Mouse (Mus musculus): Measurements from ENCODE around the gene Olfr1097.

Gene Olfr1097

GRCm38 (mm10) chr2:86892116-86892515 is at the start of gene Olfr1097:
Gene Olfr1097 (minus strand): TSS chr2:86892216.
- no peak for DNase-seq (ENCODE audit: low read depth, low spot score)

GRCm38 (mm10) chr2:86926557-86926956 is 34.5 kb upstream of the Olfr1097 start:
- no peak for DNase-seq (ENCODE audit: low read depth, low spot score)

- no peak for DNase-seq (ENCODE audit: low read depth, low spot score)
Measured at GRCm38 (mm10) chr2:86924445-86924844, 32.4 kb upstream of the Olfr1097 start, which contains the start of gene Olfr1098. Gene Olfr1098 (minus strand): TSS chr2:86924545.

- DNase-seq (ENCODE audit: low read depth, low spot score) = no peak
Measured at GRCm38 (mm10) chr2:86905647-86906046, 13.6 kb upstream of the Olfr1097 start.

GRCm38 (mm10) chr2:86874702-86875101 is 17.3 kb downstream of the Olfr1097 start, which contains the start of gene Gm13723:
Gene Gm13723 (minus strand): TSS chr2:86874802.
- DNase-seq (ENCODE audit: low read depth, low spot score) = no peak

GRCm38 (mm10) chr2:86851596-86851995 is 40.4 kb downstream of the Olfr1097 start, which contains the start of gene Olfr1095:
Gene Olfr1095 (minus strand): TSS chr2:86851696.
- no peak for DNase-seq (ENCODE audit: low read depth, low spot score)

Measured in ES-CJ7 (cell line).